Mouse (Mus musculus) regulatory T cell (primary cell): Measurements from ENCODE around the gene Man2a1.

Source experiments
- in situ Hi-C: fragments of 300-600 bp; cut with MboI, MseI; formaldehyde crosslinking; loops from one replicate; pipeline ENCODE4 v1.15.1; 2025; ENCODE audit warnings: high pct_unique_total_duplicates

Man2a1 gene

GRCm38 (mm10) chr17:64600372-64601090 lies at the start of gene Man2a1:
TSS of gene Man2a1 (plus strand) at chr17:64600736.
- in situ Hi-C loops: no loop called here

GRCm38 (mm10) chr17:64553358-64553757 lies 47.2 kb upstream of the Man2a1 start:
- in situ Hi-C loops: loop anchor here (10.0 kb wide), 1 partner anchor 801 kb away; no protein-coding TSS in a partner anchor

- in situ Hi-C loops: loop anchor here (10.0 kb wide), 1 partner anchor 800 kb away; no protein-coding TSS in a partner anchor
These were observed 45.6 kb upstream of the Man2a1 start for GRCm38 (mm10) chr17:64554901-64555300.

DNA sequence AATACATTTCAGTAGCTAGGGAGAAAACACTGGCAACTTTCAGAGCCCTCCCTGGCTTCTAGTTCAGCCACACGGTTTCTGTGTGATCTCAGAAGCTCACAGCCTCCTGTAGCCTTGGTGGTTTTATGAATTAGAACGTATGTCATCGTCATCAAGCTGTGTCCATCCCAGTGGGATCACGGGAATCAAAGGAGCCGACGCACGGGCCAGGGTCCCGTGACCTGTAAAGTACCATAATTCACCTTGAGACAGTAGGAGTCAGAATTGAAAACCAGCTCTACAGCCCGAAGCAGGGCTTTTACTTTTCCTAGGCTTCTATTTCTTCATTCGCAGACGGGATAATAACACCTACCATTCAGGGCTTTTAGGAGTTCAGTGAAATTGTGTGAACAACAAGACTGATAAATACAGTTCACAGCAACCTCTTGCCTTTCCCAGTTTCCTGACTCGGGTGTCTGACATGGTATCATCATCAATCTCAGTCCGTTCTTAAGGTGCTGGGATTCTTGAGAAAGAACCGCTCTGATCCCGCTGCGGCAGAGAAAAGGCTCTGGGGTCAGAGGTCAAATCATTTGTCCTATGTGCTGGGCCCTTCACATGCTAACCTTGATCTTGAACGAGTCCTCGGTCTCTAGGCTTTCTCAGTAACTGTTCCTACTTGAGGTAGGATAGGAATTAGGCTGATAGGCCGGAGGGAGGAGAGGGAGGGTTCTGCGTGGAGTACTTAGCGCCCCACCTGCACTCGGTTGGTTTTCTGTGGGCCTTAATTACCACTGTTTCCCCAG lies 43.7 kb upstream of the Man2a1 start:
- in situ Hi-C loops: loop anchor here (10.0 kb wide), 1 partner anchor 798 kb away; no protein-coding TSS in a partner anchor

DNA sequence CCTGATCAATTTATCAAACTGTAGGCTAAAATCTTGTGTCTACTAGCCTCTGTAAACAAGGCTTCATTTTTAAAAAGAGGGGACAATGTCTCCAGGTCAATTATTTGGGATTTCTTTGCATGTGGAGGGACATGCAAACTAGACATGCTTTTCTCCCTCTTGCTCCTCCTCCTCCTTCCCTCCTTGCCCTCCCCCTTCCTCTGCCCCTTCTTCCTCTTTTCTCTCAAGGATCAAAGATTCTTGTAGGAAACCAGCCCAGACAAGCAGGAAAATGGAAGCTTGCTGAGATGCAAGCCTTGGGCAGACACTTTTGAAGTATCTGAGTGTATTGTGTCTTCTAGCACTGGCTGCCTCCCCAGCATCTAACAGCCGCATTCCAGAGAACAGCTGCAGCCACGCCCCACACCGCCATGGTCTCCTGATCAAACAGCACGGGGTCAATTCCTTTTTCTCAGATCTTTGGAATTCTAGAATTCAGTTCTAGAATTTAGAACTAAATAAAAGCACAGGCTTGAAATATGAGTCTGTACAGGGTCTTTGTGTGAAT lies 41.5 kb upstream of the Man2a1 start:
- in situ Hi-C loops: loop anchor here (10.0 kb wide), 1 partner anchor 796 kb away; no protein-coding TSS in a partner anchor

- in situ Hi-C loops: no loop called here
These were observed 34.1 kb upstream of the Man2a1 start for GRCm38 (mm10) chr17:64566435-64566834.

DNA sequence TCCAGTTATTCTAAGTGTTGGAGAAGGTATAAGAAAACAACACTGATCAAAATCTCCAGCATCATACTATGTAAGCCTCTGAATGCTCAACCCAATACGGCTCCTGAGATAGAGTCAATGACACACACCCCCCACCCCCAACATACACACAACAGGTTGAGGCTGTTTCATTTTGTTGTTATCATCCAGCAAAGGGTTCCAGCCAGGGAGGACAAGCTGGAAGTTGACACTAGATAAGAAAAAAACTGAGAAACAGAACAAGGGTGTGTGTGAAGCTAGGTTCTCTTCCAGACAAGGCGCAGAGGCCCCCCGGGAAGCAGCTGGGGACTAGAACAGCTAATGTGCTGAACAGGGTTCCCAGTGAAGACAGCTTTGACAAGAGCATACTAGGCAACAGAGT lies 33.0 kb upstream of the Man2a1 start:
- in situ Hi-C loops: no loop called here

- in situ Hi-C loops: no loop called here
These were observed 26.6 kb upstream of the Man2a1 start for GRCm38 (mm10) chr17:64573981-64574380.

DNA sequence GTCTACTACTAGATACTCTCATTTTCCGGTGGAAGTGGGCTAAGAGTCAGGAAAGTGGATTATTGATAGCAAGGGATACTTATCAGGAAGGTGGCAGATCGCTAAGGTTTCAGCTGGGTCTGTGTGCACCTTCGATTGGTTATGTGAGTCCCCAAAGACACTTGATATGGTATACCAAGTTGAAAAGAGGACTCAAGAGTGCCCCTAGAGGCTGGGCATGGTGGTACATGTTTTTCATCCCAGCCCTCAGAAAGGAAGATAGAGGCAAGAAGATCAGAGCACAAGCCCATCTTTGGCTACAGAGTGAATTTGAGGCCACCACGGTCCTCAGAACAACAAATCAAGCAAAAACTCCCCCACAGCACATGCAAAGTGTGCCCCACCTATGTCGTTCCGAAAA lies 25.3 kb upstream of the Man2a1 start:
- in situ Hi-C loops: loop anchor here (25.0 kb wide), 1 partner anchor 987 kb away; no protein-coding TSS in a partner anchor

- in situ Hi-C loops: loop anchor here (25.0 kb wide), 1 partner anchor 985 kb away; no protein-coding TSS in a partner anchor
These were observed 23.1 kb upstream of the Man2a1 start for GRCm38 (mm10) chr17:64577485-64577884.

- in situ Hi-C loops: loop anchor here (25.0 kb wide), 1 partner anchor 984 kb away; no protein-coding TSS in a partner anchor
These were observed 22.2 kb upstream of the Man2a1 start for GRCm38 (mm10) chr17:64578346-64578745.

GRCm38 (mm10) chr17:64579696-64580095 lies 20.8 kb upstream of the Man2a1 start:
- in situ Hi-C loops: loop anchor here (25.0 kb wide), 1 partner anchor 983 kb away; no protein-coding TSS in a partner anchor

- in situ Hi-C loops: loop anchor here (25.0 kb wide), 1 partner anchor 981 kb away; no protein-coding TSS in a partner anchor
These were observed 19.4 kb upstream of the Man2a1 start for GRCm38 (mm10) chr17:64581133-64581532.

DNA sequence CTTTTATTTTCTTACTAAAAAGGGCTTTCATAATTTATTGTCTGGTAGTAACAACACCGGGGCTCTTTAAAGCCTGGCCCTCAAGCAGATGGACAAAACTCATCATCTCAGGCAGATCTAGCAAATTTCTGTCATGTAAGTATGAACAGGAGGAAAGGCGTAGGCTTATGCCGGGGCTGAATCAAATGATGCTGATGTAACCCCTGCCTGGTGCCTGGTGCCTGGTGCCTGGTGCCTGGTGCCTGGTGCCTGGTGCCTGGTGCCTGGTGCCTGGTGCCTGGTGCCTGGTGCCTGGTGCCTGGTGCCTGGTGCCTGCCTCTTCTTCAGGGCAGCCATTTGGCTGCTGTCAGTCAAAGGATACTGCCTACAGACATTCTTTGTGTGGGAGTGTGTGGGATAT lies 18.6 kb upstream of the Man2a1 start:
- in situ Hi-C loops: loop anchor here (25.0 kb wide), 1 partner anchor 980 kb away; no protein-coding TSS in a partner anchor

DNA sequence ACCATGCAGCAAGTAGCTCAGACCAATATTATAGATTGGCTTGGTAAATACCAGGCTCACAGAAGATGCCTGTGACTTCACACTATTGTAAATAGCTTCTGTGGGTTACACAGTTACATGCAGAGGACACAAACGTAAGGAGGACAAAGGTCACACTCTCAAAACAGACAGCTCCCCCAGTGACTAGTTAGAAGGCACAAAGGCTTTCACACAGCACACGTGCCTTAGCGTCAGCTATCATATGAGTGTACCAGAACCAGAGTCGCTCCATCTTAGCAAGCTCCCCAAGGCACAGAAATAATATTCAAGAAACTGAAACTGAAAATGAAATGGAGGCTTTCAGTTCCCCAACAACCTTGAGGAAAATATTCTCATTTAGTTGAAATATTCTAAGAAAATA lies 10.1 kb upstream of the Man2a1 start:
- in situ Hi-C loops: loop anchor here (5.0 to 25.0 kb wide), 2 partner anchors 237 to 972 kb away; no protein-coding TSS in a partner anchor

DNA sequence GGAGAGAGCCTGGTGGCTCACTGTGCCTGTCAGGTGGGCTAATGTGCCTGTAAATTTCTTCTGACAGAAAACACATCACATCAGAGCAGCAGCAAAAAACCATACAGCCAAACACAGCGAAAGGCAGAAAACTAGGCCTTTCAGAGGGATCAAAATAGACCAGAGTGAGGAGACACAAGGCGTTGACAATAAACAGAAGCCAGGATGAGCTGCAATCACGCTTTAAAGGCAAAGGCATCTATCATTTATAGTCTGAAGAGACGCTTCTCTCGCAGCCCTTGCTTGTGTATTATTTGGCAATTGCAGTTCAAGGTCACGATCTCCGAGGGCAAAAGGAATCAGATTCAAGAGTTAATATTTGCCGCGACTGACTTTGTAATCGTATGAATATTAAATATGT lies 9.2 kb upstream of the Man2a1 start:
- in situ Hi-C loops: loop anchor here (5.0 to 25.0 kb wide), 2 partner anchors 236 to 971 kb away; no protein-coding TSS in a partner anchor

- in situ Hi-C loops: loop anchor here (5.0 to 25.0 kb wide), 2 partner anchors 235 to 970 kb away; no protein-coding TSS in a partner anchor
These were observed 8.2 kb upstream of the Man2a1 start for GRCm38 (mm10) chr17:64592355-64592754.

DNA sequence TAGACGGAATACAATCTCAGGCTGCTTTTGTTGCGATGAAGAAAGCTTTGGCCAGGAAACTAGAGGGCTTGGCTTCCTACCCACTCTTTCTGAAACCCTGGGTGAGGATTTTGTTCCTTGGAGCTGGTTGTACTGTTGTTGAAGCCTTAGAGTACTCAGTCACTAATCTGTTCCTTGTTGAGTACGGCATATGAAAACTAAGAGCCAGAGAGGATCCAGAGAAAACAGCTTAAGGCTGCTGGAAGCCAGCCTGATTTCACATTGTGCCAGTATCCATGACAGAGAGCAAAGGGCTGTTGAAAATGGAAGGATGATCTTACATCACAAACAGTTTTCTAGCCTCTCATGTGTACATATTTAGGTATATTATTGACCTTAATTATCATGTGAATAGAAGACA lies 7.7 kb upstream of the Man2a1 start:
- in situ Hi-C loops: loop anchor here (5.0 to 25.0 kb wide), 2 partner anchors 235 to 970 kb away; no protein-coding TSS in a partner anchor

- in situ Hi-C loops: loop anchor here (25.0 kb wide), 1 partner anchor 965 kb away; no protein-coding TSS in a partner anchor
These were observed 2.8 kb upstream of the Man2a1 start for GRCm38 (mm10) chr17:64597770-64598169.

DNA sequence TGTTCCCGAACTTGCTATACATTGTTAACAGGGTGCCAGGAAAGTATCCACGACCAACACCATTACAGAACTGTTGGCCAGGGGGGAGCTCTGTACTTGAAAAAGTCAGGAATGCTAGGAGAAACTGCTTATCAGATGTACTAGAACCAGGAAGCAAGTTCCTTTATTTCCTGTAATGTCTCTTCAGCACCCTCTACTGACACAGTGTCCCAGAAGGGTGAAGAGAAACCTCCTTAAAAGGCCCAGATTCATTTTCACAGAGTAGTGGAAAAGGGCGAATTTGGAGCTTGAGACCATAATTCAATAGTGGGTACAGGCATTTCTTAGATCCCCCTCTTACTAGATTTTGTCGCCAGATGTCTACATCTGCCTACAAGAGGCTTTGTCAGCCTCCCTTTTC lies 620 bp upstream of the Man2a1 start:
- in situ Hi-C loops: loop anchor here (25.0 kb wide), 1 partner anchor 962 kb away; no protein-coding TSS in a partner anchor

DNA sequence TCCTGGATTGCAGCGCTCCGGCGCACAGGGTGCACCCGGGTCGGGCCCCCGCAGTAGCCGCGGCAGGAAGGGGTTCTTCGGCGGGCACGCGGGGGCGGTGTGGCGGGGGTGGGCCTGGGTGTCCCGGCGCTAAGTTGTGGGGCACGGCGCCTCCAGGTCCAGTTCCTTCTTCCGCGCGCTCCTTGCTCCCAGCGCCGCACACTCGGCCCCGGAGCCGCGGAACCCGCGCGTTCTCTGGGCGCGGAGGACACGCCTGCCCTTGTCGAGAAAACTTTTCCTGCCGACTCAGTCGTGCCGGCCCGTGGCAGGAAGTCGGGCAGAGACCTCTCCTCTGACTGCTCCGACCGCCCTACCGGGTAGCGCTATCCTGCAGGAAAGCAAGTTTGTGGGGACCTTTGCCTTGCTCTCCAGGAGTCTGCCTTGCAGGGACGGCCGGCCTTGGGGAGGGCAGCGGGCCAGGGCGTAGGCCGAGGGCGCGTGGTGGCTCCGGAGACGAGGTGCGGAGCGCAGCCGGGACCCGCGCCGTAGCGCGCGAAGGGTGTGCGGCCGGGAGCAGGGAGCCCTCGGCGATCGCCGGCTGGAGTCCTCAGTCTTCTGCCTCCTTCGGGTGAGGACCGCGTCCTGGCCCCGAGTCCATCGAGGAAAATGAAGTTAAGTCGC lies 685 bp downstream of the Man2a1 start:
- in situ Hi-C loops: no loop called here
